Mouse (Mus musculus) T-cell, adult 2 months (primary cell): ENCODE results near the gene Cdk15.

ENCODE experiments used
- DNase-seq: peaks from one replicate; pipeline ENCODE4 v3.0.0; 2022; ENCODE audit warnings: low spot score

Gene Cdk15

GRCm38 (mm10) chr1:59256751-59257231, at the start of gene Cdk15:
TSS of gene Cdk15 (plus strand) at chr1:59256906.
- DNase-seq: no peak

GRCm38 (mm10) chr1:59208331-59208730, 48.4 kb upstream of the Cdk15 start:
- no peak for DNase-seq

GRCm38 (mm10) chr1:59211651-59212050, 45.1 kb upstream of the Cdk15 start:
- no peak for DNase-seq

GRCm38 (mm10) chr1:59212076-59212779, 44.5 kb upstream of the Cdk15 start:
- DNase-seq: no peak

GRCm38 (mm10) chr1:59212951-59213350, 43.8 kb upstream of the Cdk15 start:
- DNase-seq: no peak

GRCm38 (mm10) chr1:59215446-59215845, 41.3 kb upstream of the Cdk15 start:
- DNase-seq: no peak

- no peak for DNase-seq
Measured at GRCm38 (mm10) chr1:59220371-59220770, 36.3 kb upstream of the Cdk15 start.

GRCm38 (mm10) chr1:59221591-59221990, 35.1 kb upstream of the Cdk15 start:
- DNase-seq: no peak

- no peak for DNase-seq
Measured at GRCm38 (mm10) chr1:59222101-59222825, 34.4 kb upstream of the Cdk15 start.

- no peak for DNase-seq
Measured at GRCm38 (mm10) chr1:59228552-59228951, 28.2 kb upstream of the Cdk15 start.

- no peak for DNase-seq
Measured at GRCm38 (mm10) chr1:59229187-59229586, 27.5 kb upstream of the Cdk15 start.

- DNase-seq: peak; percentile 96
Measured at GRCm38 (mm10) chr1:59236856-59237441, 19.8 kb upstream of the Cdk15 start, which contains the start of gene Als2. TSS of gene Als2 (minus strand) at chr1:59237231.

GRCm38 (mm10) chr1:59237614-59238211, 19.0 kb upstream of the Cdk15 start:
- DNase-seq: peak; percentile 58

- no peak for DNase-seq
Measured at GRCm38 (mm10) chr1:59243770-59244169, 12.9 kb upstream of the Cdk15 start.

- DNase-seq: no peak
Measured at GRCm38 (mm10) chr1:59247602-59248001, 9.1 kb upstream of the Cdk15 start.

GRCm38 (mm10) chr1:59252762-59253161, 3.9 kb upstream of the Cdk15 start:
- DNase-seq: no peak

- DNase-seq: no peak
Measured at GRCm38 (mm10) chr1:59253301-59253909, 3.3 kb upstream of the Cdk15 start.

- no peak for DNase-seq
Measured at GRCm38 (mm10) chr1:59257736-59258135, 1.0 kb downstream of the Cdk15 start.

GRCm38 (mm10) chr1:59268931-59269330, 12.2 kb downstream of the Cdk15 start:
- no peak for DNase-seq

GRCm38 (mm10) chr1:59269466-59269865, 12.8 kb downstream of the Cdk15 start:
- no peak for DNase-seq

- no peak for DNase-seq
Measured at GRCm38 (mm10) chr1:59269951-59270689, 13.4 kb downstream of the Cdk15 start.
